Mouse (Mus musculus): Measurements from ENCODE around the gene Pard3.

The Pard3 gene

GRCm38 (mm10) chr8:127087434-127087833 lies 23.7 kb downstream of the Pard3 start:
- in situ Hi-C loops (cut with MboI, MseI) = no loop called here

DNA sequence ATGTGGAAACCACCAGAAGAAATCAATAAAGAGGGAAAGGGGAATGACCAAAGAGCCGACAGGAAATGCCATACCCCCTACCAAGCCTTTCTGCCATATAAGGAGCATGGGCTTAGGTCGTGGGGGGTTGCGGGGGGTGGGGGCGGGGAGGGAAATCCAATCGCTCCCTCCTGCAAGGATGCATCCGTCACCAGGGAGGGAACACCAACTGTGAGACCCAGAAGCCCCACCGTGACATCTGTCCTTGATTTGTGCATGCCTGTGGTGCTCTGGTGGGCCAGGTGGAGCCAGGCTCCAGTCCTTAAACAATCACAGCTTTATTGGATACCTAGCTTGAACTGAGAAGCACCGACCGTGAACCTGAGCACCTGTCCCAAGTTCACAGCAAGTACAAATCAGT lies 24.7 kb downstream of the Pard3 start:
- in situ Hi-C loops (cut with MboI, MseI) = no loop called here

DNA sequence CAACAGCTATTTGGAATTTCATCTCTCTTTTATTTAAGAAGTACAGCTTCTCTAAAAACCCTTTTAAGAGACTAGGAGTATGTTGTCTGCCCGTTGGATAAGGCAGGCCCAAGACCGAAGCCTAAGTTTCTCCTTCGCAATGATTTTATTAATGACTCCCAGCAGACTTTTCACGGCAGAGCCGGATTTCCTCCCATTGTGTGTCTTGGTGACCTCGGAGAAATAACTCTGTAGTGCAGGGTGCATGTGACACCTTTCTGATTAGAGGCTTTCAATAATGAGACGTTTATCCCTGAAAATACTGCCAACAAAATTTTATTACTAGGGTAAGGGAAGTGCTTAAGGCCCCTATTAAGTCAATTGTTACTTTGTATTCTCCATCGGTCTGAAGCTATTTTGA lies 25.3 kb downstream of the Pard3 start:
- in situ Hi-C loops (cut with MboI, MseI) = no loop called here

DNA sequence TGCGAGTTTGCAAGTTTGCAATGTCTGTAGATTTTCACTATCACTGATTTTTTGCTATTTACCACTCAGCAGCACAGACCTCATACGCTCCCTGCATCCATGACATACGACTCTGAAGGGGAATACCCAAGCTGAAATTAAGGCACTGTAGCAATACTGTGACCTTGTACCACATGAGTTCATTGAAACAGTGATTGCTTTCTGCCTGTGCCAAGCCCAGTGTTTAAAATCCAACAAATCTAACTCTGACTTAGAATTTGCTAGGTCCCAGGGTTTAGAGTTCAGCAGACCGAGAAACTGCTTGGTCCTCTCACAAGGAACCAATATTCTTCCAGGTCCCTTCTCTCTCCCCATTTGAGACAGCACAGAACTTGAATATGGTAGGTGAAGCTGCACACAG lies 26.7 kb downstream of the Pard3 start:
- in situ Hi-C loops (cut with MboI, MseI) = no loop called here

- in situ Hi-C loops (cut with MboI, MseI) = no loop called here
Measured at GRCm38 (mm10) chr8:127091936-127092335, 28.2 kb downstream of the Pard3 start.

- in situ Hi-C loops (cut with MboI, MseI) = no loop called here
Measured at GRCm38 (mm10) chr8:127092383-127093112, 28.9 kb downstream of the Pard3 start.

GRCm38 (mm10) chr8:127093113-127093426 lies 29.4 kb downstream of the Pard3 start:
- in situ Hi-C loops (cut with MboI, MseI) = no loop called here

GRCm38 (mm10) chr8:127095763-127096162 lies 32.1 kb downstream of the Pard3 start:
- in situ Hi-C loops (cut with MboI, MseI) = no loop called here

GRCm38 (mm10) chr8:127099439-127100090 lies 35.9 kb downstream of the Pard3 start:
- in situ Hi-C loops (cut with MboI, MseI) = no loop called here

- in situ Hi-C loops (cut with MboI, MseI) = no loop called here
Measured at GRCm38 (mm10) chr8:127103256-127103655, 39.6 kb downstream of the Pard3 start.

- in situ Hi-C loops (cut with MboI, MseI) = no loop called here
Measured at GRCm38 (mm10) chr8:127104616-127105015, 40.9 kb downstream of the Pard3 start.

DNA sequence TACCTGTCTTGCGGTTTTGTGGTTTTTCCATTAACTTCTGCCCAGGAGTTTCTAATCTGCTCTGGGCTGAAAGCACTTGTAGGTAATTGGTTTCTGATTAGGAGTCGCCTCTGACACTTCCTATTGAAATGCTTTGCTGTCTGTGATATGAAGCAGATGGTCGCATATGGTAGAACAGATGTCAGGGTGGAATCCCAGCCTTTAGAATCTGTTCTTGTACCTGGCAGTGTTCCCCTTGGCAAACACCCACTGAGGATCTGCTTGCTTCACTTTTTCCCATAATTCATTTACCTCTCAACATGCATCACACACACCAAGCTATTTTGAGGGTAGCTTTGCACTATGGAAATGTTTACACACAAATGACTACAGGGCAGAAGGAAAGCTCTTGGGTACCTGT lies 44.2 kb downstream of the Pard3 start:
- in situ Hi-C loops (cut with MboI, MseI) = no loop called here

- in situ Hi-C loops (cut with MboI, MseI) = no loop called here
Measured at GRCm38 (mm10) chr8:127113209-127113608, 49.5 kb downstream of the Pard3 start.

DNA sequence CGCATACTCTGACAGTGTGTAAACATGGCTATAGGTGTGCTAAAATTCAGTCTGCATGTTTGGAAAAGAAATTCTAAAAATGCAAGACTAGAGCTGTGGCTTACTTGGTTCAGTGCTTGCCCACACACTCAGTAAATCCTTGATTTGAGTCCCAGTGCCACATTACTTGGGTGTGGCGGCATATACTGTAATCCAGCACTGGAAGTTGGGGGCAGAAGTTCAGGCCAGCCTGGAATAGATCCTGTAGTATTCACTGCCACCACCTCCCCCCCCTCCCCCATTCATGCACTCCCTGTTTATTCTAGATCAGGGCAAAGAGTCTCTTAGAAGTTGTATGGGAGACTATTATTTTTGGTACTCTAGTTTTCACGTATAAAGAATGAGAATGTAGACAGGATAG lies 52.1 kb downstream of the Pard3 start:
- in situ Hi-C loops (cut with MboI, MseI) = no loop called here

DNA sequence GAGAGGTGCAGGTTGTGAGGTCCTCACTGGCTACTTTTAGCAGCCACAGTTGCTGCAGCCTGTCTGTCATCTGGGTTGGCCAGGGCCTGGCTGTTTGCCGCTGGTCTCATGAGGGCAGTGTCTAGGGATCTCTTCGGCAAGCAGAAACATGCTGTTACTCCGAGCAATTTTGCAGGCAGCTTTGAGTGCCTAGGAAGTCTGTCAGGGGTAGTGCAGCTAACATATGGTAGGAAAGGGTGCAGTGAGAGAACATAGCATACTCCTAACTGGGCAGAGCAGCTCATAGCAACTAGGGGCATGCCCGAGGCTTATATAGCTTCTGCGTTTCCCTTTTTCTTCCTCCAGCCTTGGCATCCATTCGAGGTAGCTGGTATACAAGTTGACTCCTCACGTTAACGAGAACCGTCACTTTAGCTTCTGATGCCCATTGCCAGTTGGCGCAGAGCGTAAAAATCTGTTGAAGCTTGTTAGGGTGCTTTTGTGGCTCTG lies 54.7 kb downstream of the Pard3 start:
- in situ Hi-C loops (cut with MboI, MseI) = no loop called here

GRCm38 (mm10) chr8:127123391-127123790 lies 59.7 kb downstream of the Pard3 start:
- in situ Hi-C loops (cut with MboI, MseI) = no loop called here

DNA sequence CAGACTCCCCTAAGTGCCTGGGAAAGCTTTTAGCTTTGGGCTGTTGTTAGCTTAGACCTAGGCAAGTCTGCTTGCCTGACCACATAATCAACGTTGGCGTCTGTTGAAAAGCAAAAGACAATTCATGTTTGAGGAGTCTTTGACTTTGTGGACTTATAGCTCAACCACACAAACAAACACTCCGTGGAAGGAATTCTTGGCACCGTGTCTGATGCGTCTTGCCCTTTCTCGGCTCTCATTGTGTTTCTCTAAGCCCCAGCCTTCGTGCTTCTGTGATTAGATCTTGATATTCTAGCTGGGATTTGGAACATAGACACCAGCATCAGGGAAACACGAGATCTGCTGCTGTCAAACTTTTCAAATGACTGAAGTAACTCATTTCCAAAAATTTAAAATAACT lies 61.1 kb downstream of the Pard3 start:
- in situ Hi-C loops (cut with MboI, MseI) = no loop called here

DNA sequence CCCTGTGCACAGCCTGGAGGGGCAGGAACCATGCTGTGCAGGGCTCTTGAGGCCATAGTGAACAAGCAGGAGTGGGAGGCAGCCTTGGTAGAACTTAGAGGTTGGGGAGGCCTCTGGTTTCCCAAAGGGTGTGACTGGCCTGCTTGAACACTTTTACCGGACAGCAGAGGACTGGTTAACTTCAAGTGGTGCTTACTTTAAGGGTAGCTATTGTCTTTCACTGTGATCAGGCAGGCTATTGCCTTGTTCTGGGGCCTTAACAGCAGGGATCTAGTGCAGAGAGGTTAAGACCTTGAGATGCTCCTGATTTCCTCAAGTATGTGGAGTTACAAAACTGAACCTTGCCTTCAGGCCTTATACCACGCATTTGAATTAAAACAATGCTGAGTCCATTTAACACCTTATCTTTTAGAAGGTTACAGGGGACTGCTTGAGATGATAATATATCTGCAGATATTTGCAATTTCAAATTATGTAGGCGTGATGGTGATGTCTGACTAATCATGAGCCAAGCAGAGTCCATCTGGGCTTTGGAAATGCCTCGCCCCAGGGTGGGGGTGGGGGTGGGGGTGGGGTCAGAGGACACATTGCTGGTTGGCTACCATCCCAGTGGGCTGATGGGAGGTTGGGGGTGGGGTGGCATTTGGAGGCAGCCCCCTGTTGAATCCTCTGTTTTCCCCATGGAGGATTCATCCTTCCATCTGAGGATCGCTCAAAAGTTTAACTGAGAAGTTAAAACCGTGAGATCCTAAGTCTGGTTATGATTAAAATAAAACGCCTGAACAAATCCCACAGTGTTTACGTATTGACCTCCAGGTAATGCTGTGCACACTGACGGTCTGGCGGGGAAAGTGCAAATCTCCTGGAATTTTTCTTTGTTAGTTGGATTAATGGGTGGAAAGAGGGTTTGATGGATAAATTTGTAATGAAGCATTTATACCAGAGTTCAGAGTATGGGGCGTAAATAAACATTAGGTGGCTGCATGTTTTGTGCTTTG lies 62.3 kb downstream of the Pard3 start:
- in situ Hi-C loops (cut with MboI, MseI) = no loop called here

GRCm38 (mm10) chr8:127128781-127129396 lies 65.2 kb downstream of the Pard3 start:
- in situ Hi-C loops (cut with MboI, MseI) = no loop called here

DNA sequence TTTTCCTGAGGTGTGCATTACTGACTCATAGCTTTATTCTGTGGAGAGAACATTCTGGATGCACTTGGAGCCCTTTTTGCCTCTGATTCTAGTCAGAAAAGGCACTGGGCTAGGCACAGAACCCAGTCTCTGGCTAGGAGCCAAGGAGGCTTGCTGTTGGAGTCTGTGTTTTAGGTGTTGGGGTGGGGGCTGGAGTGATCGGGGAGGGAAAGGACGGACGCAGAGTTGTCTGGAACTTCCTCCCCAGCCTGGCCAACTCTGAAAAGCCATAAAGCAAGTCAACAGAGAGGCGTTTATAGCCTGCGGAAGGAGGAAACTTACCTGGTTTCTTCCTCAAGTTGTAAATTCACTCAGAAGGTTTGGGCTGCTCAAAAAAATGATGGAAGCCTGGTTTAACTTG lies 70.6 kb downstream of the Pard3 start:
- in situ Hi-C loops (cut with MboI, MseI) = no loop called here

- in situ Hi-C loops (cut with MboI, MseI) = loop anchor here (5.0 kb wide), 1 partner anchor 149 kb away; no protein-coding TSS in a partner anchor
Measured at GRCm38 (mm10) chr8:127136201-127136600, 72.5 kb downstream of the Pard3 start.

GRCm38 (mm10) chr8:127136781-127137180 lies 73.1 kb downstream of the Pard3 start:
- in situ Hi-C loops (cut with MboI, MseI) = loop anchor here (5.0 kb wide), 1 partner anchor 149 kb away; no protein-coding TSS in a partner anchor
